Mouse (Mus musculus) activated CD4-positive, CD25-positive, alpha-beta regulatory T cell, adult 4 months (primary cell): ENCODE results near the gene Polr2l. TPM values are rescaled to one million over a fixed set of nuclear protein-coding genes. Genes with fewer than 3 reads are reported as not detected.

ENCODE experiments used
- ATAC-seq: one replicate; pipeline ENCODE4 v1.8.0; 2017
- polyA plus RNA-seq, 2 experiments: library from polyadenylated mRNA; unstranded; fragments of 100-300 nt; shearing (Covaris generic); gene quantifications; one replicate each; pipeline ENCODE4 v1.2.1; 2017

Gene Polr2l
- polyA plus RNA-seq, 2 experiments from 2014 or later, result 22.3 to 22.6 TPM

- ATAC-seq, result no peak
Measured at GRCm38 (mm10) chr7:141431434-141432185, 43.3 kb downstream of the Polr2l start.

DNA sequence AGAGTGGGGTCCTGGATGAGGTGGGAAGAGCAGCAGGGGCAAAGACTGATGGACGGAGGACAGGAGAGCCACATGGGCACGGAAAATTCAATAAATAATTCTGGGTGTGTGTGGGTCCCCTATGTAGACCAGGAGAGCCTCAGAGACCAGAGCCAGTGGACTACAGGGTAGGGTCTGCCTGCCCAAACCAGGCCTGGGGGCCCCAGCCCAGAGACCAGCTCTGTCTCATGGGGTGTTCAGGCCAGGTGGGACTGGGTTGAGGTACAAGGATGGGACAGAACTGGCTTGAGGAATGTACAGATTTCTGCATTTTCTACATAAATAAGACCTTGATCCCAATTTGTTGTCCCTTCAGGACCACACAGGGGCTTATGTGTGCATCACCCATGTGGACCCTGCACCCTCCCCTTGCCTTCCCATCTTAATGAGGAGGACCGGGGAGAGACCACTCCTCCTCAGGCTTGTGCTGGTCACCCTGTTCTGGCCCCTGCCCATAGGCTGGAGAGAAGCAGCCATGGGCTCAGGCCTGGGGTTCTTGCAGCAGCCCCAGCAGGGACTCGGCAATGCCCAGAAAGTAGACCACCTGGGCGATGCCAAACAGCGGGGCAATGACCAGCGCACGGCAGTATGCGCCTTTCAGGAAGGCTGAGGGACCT, 44.2 kb downstream of the Polr2l start:
- ATAC-seq, result no peak

GRCm38 (mm10) chr7:141429840-141430584, 44.9 kb downstream of the Polr2l start:
- no peak for ATAC-seq

DNA sequence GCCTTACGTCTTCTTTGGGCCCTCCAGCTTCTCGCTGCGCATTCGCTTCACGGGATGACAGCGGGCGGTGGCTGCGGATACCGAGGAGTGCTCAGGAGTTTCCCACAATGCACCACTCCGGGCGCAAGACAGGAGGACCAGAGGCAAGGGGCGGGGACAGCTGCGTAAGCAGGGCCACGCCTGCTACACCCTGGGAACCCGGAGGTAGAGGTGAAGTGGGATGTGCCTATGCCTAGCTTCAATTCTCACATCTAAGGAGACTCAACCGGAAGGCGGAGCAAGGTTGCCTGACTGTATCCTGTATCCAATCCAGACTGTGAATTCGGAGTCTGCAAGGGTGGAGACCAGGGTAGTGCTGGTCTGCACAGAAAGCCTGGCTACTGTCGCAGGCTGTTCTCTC, 45.6 kb downstream of the Polr2l start, which contains the start of gene Cend1:
Gene Cend1 (minus strand): TSS at position 182 of the 400 bp plus-strand sequence.
- no peak for ATAC-seq

- ATAC-seq, result no peak
Measured at GRCm38 (mm10) chr7:141428701-141429100, 46.2 kb downstream of the Polr2l start.

GRCm38 (mm10) chr7:141426948-141427730, 47.8 kb downstream of the Polr2l start:
- no peak for ATAC-seq

GRCm38 (mm10) chr7:141423811-141424210, 51.1 kb downstream of the Polr2l start:
- ATAC-seq, result no peak

Other genes starting within 250 kb of the Polr2l start
- gene Phrf1, start 246.3 kb downstream of the Polr2l start, polyA plus RNA-seq, result 10 to 100 TPM; 51.4 to 60.8 TPM
- 100 to 1,000 TPM in 1 of 2 experiments, 10 to 100 TPM in 1; 92.0 to 108 TPM for gene Irf7, start 208.7 kb downstream of the Polr2l start, polyA plus RNA-seq
- not detected for gene Cdhr5, start 198.3 kb downstream of the Polr2l start, polyA plus RNA-seq
- not detected for gene Sct, start 196.0 kb downstream of the Polr2l start, polyA plus RNA-seq
- gene Drd4, start 183.1 kb downstream of the Polr2l start, polyA plus RNA-seq, result not detected
- 10 to 100 TPM; 17.1 to 22.5 TPM for gene Deaf1, start 147.4 kb downstream of the Polr2l start, polyA plus RNA-seq
- 10 to 100 TPM; 30.4 to 31.2 TPM for gene Tmem80, start 147.4 kb downstream of the Polr2l start, polyA plus RNA-seq
- gene Eps8l2, start 136.3 kb downstream of the Polr2l start, polyA plus RNA-seq, result not detected
- gene Taldo1, start 82.9 kb downstream of the Polr2l start, polyA plus RNA-seq, result 100 to 1,000 TPM; 422 to 471 TPM
- gene Gatd1, start 61.0 kb downstream of the Polr2l start, polyA plus RNA-seq, result 10 to 100 TPM; 82.1 to 97.0 TPM
- gene Cend1, start 45.6 kb downstream of the Polr2l start, polyA plus RNA-seq, result not detected
- gene Slc25a22, start 37.2 kb downstream of the Polr2l start, polyA plus RNA-seq, result 10 to 100 TPM; 26.8 to 51.1 TPM
- gene Pidd1, start 31.1 kb downstream of the Polr2l start, polyA plus RNA-seq, result 10 to 100 TPM in 1 of 2 experiments, 1 to 10 TPM in 1; 5.3 to 12.7 TPM
- 1,000 to 10,000 TPM; 3,324 to 3,604 TPM for gene Rplp2, start 27.8 kb downstream of the Polr2l start, polyA plus RNA-seq
- gene Pnpla2, start 19.9 kb downstream of the Polr2l start, polyA plus RNA-seq, result 10 to 100 TPM; 58.2 to 70.2 TPM
- gene Cracr2b, start 14.0 kb downstream of the Polr2l start, polyA plus RNA-seq, result not detected
- gene Cd151, start 7.7 kb downstream of the Polr2l start, polyA plus RNA-seq, result 1 to 10 TPM; 8.3 to 8.7 TPM
- gene Tspan4, start 108 bp upstream of the Polr2l start, polyA plus RNA-seq, result 1 to 10 TPM; 1.5 to 2.7 TPM
- gene Chid1, start 64.7 kb upstream of the Polr2l start, polyA plus RNA-seq, result 10 to 100 TPM; 14.2 to 14.4 TPM
- gene Ap2a2, start 87.0 kb upstream of the Polr2l start, polyA plus RNA-seq, result 10 to 100 TPM; 13.4 to 15.5 TPM
- gene Muc6, start 180.2 kb upstream of the Polr2l start, polyA plus RNA-seq, result under 1 TPM; 0.40 to 0.54 TPM
- gene Muc2, start 215.2 kb upstream of the Polr2l start, polyA plus RNA-seq, result not detected